Mouse (Mus musculus) embryonic stem cell, embryonic (primary cell): ENCODE data around the gene Prkca.

ENCODE experiments used
- CTCF ChIA-PET, 4 experiments: fragments of 300-600 bp in 2 of 4; fragments of 350-600 bp in 2 of 4; sonication (Branson Sonifier 250); formaldehyde crosslinking; loops; one replicate each; lab custom pipeline; 2022; ENCODE audit warnings: inconsistent platforms in 2 of 4; lab: Charles Lee
- POLR2A ChIA-PET, 4 experiments: fragments of 300-600 bp in 2 of 4; fragments of 350-600 bp in 2 of 4; sonication (Branson Sonifier 250); formaldehyde crosslinking; loops; one replicate each; lab custom pipeline; 2022; ENCODE audit warnings: antibody characterized with exemption in 4 of 4, inconsistent platforms in 1 of 4; lab: Charles Lee

Gene Prkca

GRCm38 (mm10) chr11:108212638-108213037, 131.1 kb downstream of the Prkca start:
- ChIA-PET POLR2A (no interaction called here), CTCF (interaction anchor here in 2 of 4 experiments (0.7 to 1.8 kb wide), 4 partner anchors 14 to 165 kb away, joined by 3 to 7 read pairs (median 4); no protein-coding TSS in a partner anchor)

GRCm38 (mm10) chr11:108212030-108212429, 131.7 kb downstream of the Prkca start:
- ChIA-PET CTCF (interaction anchor here in 1 of 4 experiments (1.8 kb wide), 1 partner anchor 13 kb away, joined by 5 read pairs; no protein-coding TSS in a partner anchor), POLR2A (no interaction called here)

DNA sequence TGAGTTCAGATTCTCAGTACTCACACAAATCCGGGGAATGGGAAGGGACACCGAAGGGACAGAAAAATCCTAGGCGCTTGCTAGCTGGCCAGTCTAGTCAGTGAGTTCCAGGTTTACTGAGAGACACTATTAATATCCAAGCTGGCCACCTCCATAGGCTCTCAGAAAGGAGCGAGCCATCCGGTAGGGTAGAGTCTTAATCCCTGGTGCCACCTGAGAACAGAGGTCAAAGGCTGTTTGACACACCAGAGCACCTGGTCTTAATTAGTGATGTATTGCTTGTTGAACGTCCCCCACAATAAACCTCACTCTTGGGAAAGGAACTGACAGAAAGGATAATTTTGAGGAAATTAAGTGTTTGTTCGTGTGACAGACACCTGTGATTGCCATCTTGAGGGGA, 133.0 kb downstream of the Prkca start:
- ChIA-PET POLR2A (no interaction called here), CTCF (interaction anchor here in 1 of 4 experiments (0.5 kb wide), 1 partner anchor 31 kb away, joined by 3 read pairs; no protein-coding TSS in a partner anchor)

DNA sequence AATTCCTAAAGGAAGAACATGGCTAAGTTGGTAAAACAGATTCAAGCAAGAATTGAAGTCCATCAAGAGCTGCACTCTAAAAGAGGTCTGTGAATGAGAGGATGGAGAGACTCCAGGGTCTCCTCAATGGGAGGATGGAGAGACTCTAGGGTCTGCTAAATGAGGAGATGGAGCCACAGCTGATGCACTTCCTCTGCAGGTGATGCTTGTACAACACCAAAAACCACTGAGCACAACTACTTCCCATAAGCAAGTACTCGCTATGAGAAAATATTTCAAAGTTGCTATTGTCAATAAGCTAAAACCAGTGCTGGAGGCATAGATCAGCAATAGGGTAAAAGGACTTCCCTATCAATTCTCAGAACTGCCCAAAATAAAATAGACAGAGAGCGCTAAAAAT, 137.1 kb downstream of the Prkca start:
- ChIA-PET POLR2A (no interaction called here), CTCF (no interaction called here)

DNA sequence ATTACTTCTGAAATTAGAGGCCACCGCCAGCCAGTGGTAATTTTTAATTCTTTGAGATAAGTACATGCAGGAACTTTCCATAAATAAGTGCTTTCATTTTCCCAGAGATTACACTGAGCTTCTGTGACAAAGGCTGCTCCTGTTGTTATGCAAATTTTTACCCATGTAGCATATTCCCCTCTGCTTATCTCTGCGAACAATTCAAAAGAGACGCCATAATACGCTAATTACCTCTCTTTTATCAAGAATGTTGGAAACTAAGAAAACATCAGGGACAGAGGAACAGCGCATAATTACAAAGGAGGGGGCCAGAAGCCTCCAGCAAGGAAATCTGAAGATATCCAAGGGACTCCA, 138.9 kb downstream of the Prkca start:
- POLR2A ChIA-PET: no interaction called here
- CTCF ChIA-PET: no interaction called here

DNA sequence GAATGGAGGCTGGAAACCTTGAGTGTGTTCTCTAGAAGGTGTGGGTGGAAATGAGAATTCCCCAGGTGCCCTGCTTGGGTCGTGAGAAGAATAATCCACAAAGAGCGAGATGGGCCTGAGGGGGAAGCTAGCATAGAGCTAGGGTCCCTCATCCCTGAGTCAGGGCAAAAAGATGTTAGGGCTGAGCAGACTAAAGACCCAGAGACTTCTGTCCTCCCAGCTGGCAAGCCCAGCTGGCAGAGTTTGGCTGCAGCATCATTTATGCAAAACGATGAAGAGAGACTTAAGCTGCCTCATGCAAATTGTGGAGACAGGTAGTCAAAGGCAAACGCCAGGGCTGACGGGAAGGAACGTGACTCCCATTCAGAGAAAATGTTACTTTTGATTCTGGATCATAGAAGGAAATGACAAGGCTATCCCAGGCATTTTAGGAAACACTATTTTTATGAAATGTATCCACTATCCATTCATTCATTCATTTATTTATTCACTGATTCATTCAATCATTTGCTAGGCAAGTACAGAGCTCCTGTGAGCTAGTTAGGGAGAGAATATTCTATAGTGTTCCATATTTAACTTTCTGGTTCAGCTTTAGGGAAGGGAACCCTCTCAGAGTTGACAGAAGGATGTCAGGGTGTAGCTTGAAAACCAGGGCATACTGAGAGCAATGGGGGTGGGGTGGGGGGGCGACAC, 139.4 kb downstream of the Prkca start:
- ChIA-PET CTCF (no interaction called here), POLR2A (no interaction called here)

- ChIA-PET CTCF (no interaction called here), POLR2A (no interaction called here)
Observed at GRCm38 (mm10) chr11:108202835-108203234, 140.9 kb downstream of the Prkca start.

GRCm38 (mm10) chr11:108200679-108201586, 142.8 kb downstream of the Prkca start:
- POLR2A ChIA-PET: interaction anchor here in 1 of 4 experiments (0.6 kb wide), 1 partner anchor 670 kb away, joined by 3 read pairs; no protein-coding TSS in a partner anchor
- CTCF ChIA-PET: interaction anchor here in 1 of 4 experiments (0.7 kb wide), 1 partner anchor 1025 kb away, joined by 3 read pairs; no protein-coding TSS in a partner anchor

GRCm38 (mm10) chr11:108199429-108199985, 144.2 kb downstream of the Prkca start:
- POLR2A ChIA-PET: no interaction called here
- CTCF ChIA-PET: no interaction called here

GRCm38 (mm10) chr11:108198592-108198991, 145.1 kb downstream of the Prkca start:
- POLR2A ChIA-PET: no interaction called here

DNA sequence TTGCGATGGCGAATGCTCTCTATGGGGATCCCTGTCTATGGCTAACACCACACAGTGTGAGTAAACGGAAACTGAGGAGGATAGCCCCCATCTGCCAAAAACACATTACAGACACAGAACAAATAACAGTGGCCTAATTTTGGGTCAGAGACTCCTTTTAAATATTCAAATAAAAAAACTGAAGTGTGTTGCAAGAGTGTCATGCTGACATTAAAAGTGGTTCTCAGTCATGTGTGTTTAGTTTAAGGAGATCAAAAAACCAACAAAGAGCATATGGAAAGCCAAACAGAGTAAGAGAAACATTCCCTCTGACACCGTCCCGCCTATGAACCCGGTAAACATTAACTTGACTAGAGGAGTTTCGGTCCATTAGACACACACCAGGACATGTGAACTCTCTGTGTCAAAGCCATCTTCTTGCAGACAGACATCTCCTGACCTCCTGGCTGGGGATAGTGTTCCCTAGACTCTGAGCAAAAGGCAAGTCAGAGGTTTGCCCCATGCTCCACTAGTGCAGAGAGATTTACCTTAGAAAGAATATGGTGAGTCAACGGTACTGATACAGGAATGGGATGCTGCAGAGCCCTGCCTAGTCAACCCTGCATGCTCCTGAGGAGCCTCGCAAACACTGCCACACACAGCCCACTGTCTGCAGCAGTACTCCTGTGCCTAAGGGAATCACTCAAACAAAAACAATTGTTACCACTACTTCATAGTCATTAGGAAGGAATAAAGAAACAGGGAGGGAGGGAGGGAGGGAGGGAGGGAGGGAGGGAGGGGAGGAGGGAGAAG, 146.1 kb downstream of the Prkca start:
- CTCF ChIA-PET: interaction anchor here in 2 of 4 experiments (0.6 to 1.2 kb wide), 2 partner anchors 15 to 286 kb away, joined by 3 to 5 read pairs; no protein-coding TSS in a partner anchor
- POLR2A ChIA-PET: no interaction called here

More at GRCm38 (mm10) chr11:108198592-108198991, 145.1 kb downstream of the Prkca start:
- CTCF ChIA-PET: interaction anchor here in 2 of 4 experiments (0.6 to 1.2 kb wide), 2 partner anchors 14 to 287 kb away, joined by 3 to 5 read pairs; no protein-coding TSS in a partner anchor

GRCm38 (mm10) chr11:108196796-108197195, 146.9 kb downstream of the Prkca start:
- ChIA-PET CTCF (no interaction called here), POLR2A (no interaction called here)

DNA sequence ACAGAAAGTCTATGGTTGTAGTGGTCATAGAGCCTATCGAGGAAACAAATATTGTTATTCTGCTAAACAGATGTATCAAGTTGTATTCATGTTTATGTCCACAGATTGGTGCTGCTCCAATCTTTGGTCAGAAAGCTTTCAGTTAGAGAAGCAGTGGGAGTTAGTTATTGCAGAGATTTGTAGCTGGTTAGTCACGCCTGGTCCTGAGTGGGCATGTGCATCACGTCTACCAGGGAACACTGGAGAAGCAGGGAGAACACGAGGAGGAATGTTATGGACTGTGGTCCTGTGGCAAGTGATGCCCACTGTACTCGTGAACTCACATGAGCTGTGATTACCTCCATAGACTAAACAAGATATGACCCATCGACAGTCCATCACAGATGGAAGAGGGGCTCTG, 153.4 kb downstream of the Prkca start:
- ChIA-PET POLR2A (interaction anchor here in 1 of 4 experiments (0.6 kb wide), 2 partner anchors 135 to 1097 kb away, joined by 3 read pairs; no protein-coding TSS in a partner anchor), CTCF (interaction anchor here in 1 of 4 experiments (0.7 kb wide), 1 partner anchor 849 kb away, joined by 4 read pairs; no protein-coding TSS in a partner anchor)

- CTCF ChIA-PET: no interaction called here
Observed at GRCm38 (mm10) chr11:108189362-108189761, 154.4 kb downstream of the Prkca start.

GRCm38 (mm10) chr11:108182421-108182820, 161.3 kb downstream of the Prkca start:
- ChIA-PET POLR2A (no interaction called here), CTCF (no interaction called here)

More at GRCm38 (mm10) chr11:108189362-108189761, 154.4 kb downstream of the Prkca start:
- POLR2A ChIA-PET: no interaction called here

DNA sequence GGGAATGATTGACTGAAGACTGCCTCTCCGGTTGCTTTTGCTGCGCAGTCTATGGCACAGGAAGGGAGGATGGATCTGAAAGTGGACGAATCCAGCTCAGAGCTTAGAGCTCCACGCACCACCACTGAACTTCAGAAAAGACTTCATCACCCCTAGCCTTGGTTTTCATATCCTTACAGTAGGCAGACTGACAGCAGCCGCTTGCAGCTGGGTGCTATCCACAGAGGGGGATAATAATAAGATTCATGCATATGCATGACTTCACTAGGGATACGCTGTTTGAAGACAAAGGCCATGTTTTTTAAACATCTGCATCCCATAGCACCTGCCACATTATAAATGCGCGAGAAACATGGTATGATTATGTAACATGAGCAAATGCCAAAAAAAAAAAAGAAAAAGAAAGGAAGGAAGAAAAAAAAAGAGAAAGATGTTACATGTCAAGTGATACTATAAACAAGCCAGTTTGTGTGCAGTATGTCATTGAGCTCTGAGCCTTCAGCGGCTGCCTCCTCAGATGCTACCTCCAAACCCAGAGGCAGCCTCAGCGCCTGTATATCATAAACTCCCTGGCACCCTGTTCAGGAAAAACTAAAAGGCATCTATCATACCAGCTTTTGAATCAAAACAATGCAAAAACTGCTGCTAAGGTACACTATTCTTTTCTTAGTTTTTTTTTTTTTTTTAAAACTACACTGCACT, 162.6 kb downstream of the Prkca start:
- POLR2A ChIA-PET: interaction anchor here in 1 of 4 experiments (0.7 kb wide), 1 partner anchor 59 kb away, joined by 3 read pairs; no protein-coding TSS in a partner anchor
- CTCF ChIA-PET: no interaction called here

DNA sequence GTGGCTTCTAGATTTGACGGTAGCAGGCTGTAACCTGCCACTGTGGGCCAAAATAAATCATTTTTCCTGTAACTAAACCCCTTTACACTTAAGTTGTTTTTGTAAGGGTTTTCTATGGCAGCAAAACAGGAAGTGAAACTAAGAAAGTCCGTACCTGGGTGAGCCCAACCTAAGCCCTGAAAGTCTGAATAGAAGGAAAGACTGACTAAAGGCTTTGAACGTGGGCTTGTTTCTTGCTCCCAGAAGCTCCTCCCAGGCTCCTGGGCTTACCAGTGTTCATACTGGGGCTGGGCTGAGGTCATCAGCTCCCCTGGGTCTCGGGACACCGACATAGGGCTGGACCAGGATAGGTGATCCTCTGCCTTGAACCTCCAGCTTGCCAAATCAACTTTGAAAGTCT, 164.9 kb downstream of the Prkca start:
- CTCF ChIA-PET: no interaction called here
- POLR2A ChIA-PET: interaction anchor here in 1 of 4 experiments (0.6 to 0.9 kb wide), 2 partner anchors 59 to 82 kb away, joined by 3 to 4 read pairs; no protein-coding TSS in a partner anchor

- CTCF ChIA-PET: no interaction called here
- POLR2A ChIA-PET: no interaction called here
Observed at GRCm38 (mm10) chr11:108178258-108178657, 165.5 kb downstream of the Prkca start.
